Mouse (Mus musculus) retina, adult 2 months (tissue): ENCODE measurements at regions not wholly inside any gene's neighbourhood (a gene's known extent, or its start where the extent isn't known, plus 50 kb on each side); places are given as distances from the start of the nearest gene placed in this dataset.

Experiments used
- DNase-seq: peaks from one replicate; pipeline ENCODE4 v3.0.0-alpha.2; 2012; ENCODE audit warnings: low read depth, low spot score

DNA sequence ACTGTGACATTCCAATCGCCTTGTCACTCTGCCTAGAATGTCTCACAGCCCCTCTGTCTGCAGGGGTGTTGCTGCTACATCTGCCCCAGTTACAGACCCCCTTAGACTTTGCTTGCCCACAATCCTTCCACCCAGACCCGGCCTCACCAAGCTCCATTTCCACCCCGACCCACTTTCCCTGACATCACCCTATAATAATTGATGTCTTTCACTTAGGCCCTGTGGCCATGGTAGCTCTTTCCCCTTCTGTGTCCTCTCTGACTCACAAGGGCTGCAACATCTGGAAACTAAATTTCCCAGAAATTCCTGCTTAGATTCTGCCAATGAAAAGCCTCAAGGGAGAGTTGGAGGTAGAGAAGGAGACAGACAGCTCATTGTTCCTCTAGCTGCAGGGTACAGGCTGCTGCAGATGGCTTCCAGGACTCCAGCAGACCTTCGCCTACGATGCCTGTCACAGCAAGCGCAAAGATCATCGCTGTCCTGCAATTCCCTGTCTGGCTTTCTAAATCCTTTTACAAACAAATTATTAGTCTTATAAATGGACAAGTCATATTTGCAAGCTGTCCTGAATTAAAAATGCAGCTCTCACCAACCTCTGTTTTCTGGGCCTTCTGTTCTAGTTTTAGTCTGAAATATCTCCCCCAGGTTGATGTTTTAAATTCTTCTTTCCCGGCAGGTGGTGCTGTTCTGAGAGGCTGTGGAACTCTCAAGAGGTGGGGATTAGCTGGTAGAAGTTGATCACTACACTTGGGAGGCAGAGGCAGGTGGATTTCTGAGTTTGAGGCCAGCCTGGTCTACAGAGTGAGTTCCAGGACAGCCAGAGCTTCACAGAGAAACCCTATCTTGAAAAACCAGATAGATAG is 104.9 kb upstream of the Oxgr1 start:
- no peak for DNase-seq

DNA sequence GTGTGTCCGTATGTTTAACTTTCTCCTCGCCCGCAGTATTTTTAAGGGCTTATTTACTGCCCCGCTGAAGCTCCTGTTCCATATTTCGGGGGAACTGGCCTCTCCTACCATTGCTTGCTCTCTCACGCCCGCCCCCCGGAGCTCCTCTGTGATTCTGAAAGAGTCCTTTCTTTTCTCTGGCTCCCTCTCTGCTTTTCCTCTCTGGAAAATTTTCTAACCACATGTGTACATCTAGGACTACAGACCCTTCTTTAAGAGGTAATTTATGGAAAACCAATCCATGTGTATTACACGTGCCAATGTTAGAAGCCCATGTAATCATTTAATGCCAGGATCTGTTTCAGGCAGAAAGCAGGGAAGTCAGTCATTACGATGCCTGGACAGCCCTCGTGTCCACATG is 106.6 kb upstream of the Oxgr1 start:
- DNase-seq, result no peak

DNA sequence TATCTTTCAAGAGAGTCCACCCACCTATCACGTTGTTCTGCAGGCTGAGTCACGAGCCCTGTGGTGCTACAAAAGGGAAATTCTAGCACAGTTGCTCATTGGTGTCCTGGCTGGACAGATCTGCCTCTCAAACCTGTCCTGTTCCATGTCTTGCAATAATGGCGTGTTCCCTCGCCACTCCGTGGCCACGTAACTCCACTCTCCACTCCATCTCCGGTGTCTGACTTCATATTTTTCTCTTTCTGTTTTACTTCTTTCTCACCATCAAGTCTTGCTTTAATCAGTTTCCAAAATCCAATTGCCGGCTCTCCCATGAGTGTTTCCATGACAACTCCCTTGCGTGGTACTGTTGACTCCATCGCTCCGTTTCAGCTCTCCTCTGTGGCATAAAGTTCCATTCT is 107.1 kb upstream of the Oxgr1 start:
- DNase-seq, result no peak

DNA sequence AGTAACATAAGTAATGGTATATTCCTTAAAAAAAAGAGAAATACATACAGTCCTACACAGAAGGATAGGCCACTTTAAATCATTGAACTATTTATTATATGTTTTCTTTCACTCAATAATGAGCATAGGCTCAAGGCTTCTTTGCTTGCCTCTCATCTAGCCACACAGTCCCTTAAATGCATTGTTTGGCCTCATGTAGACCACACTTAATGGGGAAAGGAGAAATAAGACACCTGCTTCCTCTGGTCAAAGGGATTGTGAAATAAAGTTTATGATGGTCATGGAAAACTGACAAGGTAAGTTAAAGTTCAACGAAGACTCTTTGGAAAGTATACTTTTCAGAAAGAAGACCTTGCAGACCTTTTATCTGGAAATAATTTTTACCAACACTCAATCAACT is 108.4 kb upstream of the Oxgr1 start:
- DNase-seq, result no peak

DNA sequence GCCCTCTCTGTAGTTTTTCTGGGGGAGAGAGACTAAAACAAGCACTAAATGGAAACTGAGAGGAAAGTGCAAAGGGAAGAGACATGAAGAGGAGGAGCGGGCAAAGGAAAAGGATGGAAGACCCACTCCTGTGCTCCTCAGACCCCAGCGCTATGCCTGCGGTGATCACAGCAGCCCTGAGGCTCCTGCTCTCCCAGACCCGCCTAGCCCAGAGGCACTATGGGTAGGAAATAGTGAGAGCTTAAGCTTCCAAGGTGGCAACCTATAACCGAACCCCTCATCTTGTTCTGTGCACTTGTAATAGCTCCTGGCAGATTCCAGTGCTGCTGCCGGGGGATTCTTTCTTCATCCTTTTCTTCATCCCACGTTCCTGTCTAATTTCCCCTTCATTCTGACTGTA is 112.2 kb upstream of the Oxgr1 start:
- no peak for DNase-seq

DNA sequence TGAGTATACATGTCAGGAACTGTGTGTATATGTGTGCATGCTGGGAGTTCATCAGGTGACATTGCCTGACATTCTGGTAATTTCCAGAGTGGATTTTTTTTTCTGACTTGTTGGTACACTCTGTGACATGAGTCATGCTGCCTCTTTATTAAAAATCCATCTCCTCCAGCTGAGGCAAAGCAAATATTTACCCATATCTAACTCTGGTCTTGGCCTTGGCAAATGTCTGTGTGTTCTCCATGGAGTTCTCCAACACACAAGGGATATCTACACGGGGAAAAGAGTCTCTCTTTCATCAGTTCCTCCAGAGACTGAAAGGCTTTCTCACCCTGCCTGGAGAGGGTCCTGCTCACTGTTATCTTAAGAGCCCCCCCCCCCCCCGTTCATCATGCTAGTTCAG is 111.3 kb upstream of the Mbnl2 start:
- no peak for DNase-seq

DNA sequence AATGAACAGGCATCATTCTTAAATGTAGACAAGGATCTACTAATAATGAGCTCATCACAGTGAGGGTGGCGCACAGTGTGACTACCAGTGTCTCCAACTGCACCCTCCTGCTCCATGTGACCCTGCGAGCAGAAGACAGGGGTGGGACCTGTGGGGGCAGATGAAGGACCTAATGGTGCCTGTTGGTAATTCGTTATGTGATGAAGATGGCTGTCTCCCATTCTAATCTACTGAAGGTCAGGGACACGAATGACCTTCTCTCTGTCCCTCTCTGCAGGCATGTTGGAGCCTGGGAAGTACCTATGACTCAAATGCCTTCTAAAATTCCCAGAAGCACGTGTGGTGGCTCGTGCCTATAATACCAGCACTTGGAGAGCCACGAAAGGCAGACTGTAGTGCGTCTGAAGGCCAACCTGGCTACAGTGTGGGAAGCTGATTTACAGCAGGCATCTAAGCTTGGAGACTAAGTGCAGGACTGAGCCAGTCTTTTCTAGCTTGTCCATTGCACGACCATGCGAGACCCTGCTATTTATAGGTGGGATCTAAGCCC is 109.9 kb upstream of the Mbnl2 start:
- no peak for DNase-seq

DNA sequence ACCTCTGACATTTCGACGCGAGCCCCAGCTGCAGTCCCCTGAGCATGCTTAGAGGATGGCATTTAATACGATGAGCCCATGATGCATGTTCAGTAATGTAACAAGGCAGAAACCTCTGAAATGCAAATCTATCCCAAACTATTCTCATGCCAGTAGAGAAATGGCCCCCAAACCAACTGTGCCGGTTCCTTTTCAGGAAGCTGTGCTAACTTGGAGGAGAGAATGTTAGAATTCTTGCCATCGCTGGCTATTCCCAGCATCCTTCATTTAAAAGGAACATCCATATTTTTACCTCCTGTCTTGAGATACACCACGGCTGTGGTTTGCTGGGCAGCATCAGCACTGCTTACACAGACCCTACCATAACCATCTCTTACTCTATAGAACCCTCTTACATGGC is 104.7 kb upstream of the Mbnl2 start:
- DNase-seq, result no peak

DNA sequence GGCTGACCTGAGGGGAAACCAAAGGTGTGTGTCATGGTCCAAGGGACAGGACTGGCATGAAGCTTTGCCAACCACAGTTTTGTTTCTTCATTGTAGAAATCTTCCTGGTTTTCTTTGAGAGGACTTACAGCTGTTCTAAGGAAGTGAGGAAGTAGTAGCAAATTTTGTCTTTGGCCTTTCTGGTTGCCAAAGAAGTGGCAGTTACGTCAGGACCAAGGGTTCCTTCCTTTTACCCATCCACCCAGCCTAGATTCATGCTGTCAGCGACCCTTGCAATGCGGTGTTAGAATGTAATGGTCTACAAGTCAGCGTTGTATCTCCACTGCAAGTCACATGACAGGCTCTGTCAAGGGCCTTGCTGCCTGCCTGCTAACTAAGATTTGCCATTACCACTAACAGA is 103.4 kb upstream of the Mbnl2 start:
- DNase-seq, result no peak

DNA sequence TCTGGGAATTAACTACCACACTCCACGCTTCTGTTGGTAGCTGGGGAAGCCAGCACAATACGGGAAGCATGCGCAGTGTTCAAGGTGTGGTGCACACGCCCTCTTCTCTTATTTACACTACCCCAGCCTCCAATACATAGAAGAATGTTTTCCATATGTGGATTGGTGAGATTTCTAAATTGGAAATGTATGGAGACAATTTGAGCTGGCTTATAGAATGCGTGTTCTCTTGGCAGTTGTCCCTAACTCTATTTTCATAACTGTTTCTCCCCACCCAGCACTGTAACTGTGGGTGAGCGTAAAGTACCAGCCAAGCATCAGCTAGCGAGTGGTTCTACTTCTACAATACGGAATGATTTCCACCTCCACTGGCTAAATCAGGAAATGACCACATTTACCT is 102.6 kb upstream of the Mbnl2 start:
- no peak for DNase-seq

DNA sequence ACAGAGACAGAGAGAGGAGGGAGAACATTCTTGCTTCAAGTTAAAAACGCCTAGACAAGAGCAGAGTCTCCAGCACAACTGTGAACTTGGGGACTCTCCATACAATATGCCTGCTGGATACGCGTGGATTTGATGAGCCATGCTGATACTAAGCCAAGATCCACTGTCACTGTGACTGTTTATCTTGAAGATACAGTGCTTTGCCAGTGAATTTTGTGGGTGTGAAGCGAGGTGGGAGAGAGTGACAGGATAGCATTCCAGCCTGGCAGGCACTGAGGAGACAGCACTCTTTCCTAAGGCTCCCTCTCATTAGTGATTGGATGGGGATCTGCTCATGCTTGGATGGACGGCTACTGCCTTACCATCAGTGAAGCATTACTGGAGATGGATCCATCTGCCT is 100.9 kb upstream of the Mbnl2 start:
- no peak for DNase-seq

DNA sequence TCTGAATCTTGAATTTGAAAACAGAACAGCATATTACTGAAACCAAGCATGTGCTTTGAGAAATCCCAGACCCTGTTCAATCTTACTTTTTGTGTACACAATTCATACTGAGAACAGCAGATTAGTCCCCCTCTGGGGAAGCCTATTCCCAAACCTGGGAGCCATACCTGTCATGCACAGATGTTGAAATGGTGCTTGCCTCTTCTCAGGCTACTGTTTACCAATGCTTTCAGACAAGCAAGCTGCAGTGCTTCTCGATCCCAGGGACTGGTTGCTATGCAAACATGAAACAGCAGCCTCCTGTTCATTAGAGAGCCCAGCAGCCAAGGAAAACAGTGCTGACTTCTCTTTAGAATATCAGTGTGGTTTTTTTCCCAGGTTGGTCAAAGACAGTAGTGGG is 80.3 kb upstream of the Mbnl2 start:
- DNase-seq, result no peak

DNA sequence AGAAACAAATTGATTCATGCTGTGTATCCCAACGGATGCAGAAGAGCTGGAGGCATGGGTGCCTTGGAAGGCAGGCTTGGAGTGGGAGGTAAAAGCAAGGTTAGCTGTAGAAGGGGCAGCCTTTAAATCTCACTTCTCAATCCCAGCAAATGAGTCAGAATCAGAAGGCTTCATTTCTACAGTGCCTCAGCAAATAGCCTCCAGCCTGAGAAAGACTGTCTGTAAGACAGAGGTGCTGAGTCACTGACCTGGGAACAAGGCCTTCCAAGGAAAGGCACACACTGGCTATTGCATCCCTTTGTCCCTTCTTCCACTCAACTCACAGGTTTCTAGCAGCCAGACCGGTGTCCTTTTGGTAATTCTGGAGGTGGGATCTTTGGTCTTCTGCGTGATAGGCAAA is 63.7 kb upstream of the Mbnl2 start:
- DNase-seq, result no peak

DNA sequence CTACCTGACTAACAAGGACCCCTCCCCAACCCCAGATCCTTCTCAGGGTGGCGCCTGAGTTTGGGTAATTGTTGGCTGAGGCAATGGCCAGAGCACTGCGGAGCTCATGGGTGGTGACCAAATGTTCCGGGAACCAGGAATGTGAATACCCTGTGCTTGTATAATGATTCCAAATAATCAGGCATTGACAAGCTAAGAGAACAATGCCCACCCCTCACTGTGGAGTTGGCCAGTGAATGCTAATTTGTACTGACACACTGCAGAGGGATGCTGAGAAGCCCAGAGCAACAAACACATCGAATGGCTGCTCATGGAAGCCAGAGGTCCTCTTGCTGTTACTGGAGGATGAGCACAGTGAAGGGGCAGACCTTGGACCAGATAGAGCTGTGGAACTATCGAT is 62.8 kb upstream of the Mbnl2 start:
- no peak for DNase-seq

DNA sequence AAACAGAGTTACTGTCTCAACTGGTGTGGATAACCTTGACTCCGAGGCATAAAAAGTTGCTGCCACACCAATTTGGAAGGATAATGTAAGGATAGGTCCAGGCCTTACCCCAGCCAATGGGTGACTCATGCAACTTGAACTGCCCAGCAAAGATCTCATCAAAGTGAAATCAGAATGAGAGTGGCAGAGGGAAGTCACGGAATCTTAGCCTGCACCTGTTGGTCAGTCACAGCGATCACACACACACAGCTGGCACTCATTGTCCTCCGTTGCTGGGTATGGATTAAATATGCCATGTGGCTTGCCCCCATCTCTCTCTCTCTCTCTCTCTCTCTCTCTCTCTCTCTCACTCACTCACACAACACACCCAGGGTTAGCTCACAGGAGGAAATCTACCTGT is 56.2 kb upstream of the Mbnl2 start:
- DNase-seq, result no peak

DNA sequence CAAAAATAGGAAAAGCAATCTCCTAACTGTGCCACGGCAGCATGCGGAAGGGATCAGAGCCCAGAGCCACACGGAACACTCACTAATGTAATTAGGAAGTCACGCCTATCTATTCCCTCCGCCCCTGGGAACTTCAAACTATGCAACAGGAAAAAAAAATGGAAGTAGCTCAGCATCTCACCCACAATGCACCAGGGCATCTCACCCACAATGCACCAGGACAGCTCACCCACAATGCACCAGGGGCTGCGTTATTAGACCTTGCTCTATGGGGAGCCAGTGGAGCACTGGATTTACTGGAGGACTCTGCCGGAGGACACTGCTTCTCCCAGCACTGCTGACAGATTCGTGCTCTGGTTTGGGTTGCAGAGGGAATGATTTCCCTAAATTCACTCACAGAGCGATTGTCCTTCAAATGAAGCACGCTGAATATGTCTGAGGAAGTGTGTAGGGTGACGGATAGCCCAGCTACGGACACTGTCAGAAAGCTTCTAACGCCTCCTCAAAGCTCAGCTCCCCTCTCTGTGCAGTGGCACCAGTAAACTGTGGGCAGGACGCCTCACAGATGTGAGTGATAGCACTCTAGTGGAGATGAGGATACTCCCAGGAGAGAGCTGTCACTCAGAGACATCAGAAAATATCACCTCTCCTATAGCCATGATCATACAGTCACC is 51.8 kb upstream of the Mbnl2 start:
- DNase-seq, result no peak

DNA sequence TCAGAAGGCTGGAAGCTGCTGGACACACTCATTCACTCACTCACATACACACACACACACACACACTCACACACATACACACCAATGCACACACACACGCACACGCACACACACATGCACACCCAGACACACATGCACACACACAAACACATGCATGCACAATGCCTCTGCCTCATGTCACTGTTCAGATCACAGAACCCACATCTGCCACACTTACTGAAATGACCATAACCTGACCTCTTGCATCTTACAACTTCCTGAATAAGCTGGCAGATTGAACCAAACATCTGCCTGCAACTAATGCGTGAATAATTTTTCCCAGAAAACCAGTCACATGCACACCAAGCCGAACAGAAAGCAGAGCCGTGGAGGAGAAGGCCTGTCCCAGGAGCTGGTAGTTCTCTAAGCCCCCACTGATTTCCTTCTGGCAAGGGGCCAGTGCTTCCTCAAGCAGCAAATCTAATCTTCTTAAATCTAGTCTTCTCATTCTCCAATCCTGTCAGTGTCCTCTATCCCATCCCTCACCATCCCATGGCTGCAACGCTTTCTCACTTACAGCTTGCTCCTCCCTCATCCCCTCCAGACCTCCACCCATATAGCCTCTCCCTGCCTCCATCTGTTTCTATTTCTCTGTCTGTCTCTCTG is 51.1 kb upstream of the Mbnl2 start:
- peak; percentile 72 for DNase-seq

DNA sequence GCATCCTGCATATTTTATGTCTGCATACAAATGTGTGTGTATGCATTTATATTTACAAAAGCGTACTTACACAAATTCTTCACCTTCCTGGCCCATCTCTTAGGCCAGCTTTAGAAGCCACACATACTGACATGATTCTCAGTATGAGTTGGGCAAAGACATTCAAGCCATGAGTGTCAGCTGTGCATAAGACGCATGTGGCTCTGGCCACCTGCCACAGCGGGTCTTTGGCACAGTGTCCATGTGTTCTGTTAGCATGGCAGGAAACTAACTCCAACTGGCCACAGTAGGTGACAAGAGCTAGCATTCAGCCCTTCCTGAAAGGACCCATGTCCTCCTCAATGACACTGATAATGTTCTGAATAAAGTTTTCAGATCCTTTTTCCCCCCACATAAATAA is 49.8 kb upstream of the Mbnl2 start:
- no peak for DNase-seq
